Mouse (Mus musculus): ENCODE results near the gene Ampd2. TPM values are rescaled to one million over a fixed set of nuclear protein-coding genes. Genes with fewer than 3 reads are reported as not detected.

The Ampd2 gene
- polyA plus RNA-seq, 1 experiment from 2014 or later, result 43.4 TPM

- H3K27ac ChIP-seq (ENCODE audit: low read depth, low read length), result no peak within 1 kb of the TSS
- H3K36me3 ChIP-seq (ENCODE audit: control insufficient read depth, insufficient read depth, low read length), result no peaks in the 10 kb centered on the region
- H3K9ac ChIP-seq (ENCODE audit: low read depth, low read length), result no peak within 1 kb of the TSS
- no peak within 1 kb of the TSS for H3K4me2 ChIP-seq (replicated peaks; ENCODE audit: low read depth, low read length)
- no peak within 1 kb of the TSS for H3K4me3 ChIP-seq (ENCODE audit: low read length)
- no peaks in the 10 kb centered on the region for H3K9me3 ChIP-seq (ENCODE audit: control insufficient read depth, low read length)
- ATAC-seq (ENCODE audit: low FRiP score, low TSS enrichment), result no peak
- H3K27me3 ChIP-seq (ENCODE audit: control insufficient read depth, insufficient read depth, low read length), result no peaks in the 10 kb centered on the region
- no peaks in the 10 kb centered on the region for H3K4me1 ChIP-seq (ENCODE audit: control insufficient read depth, insufficient read depth, low read length)
- 80% methylated on average over 15 of the region's 15 CpGs for WGBS
These were observed 6.2 kb upstream of the Ampd2 start, which contains the start of gene Gnat2 for GRCm38 (mm10) chr3:108092536-108093115. TSS of gene Gnat2 (plus strand) at chr3:108092789.

GRCm38 (mm10) chr3:108092030-108092429 is 5.6 kb upstream of the Ampd2 start:
- H3K4me3 ChIP-seq (ENCODE audit: low read length), result no peak overlapping the region
- H3K36me3 ChIP-seq (ENCODE audit: control insufficient read depth, insufficient read depth, low read length), result no peaks in the 10 kb centered on the region
- H3K9ac ChIP-seq (ENCODE audit: low read depth, low read length), result no peak overlapping the region
- no peaks in the 10 kb centered on the region for H3K9me3 ChIP-seq (ENCODE audit: control insufficient read depth, low read length)
- H3K27me3 ChIP-seq (ENCODE audit: control insufficient read depth, insufficient read depth, low read length), result no peaks in the 10 kb centered on the region
- no peak overlapping the region for H3K27ac ChIP-seq (ENCODE audit: low read depth, low read length)
- H3K4me2 ChIP-seq (replicated peaks; ENCODE audit: low read depth, low read length), result no peak overlapping the region
- WGBS, result 74% methylated on average over 6 of the region's 6 CpGs
- ATAC-seq (ENCODE audit: low FRiP score, low TSS enrichment), result no peak
- peaks cover 3% of the 10 kb centered on the region; the same call in 1 of the 2 replicates for H3K4me1 ChIP-seq (ENCODE audit: control insufficient read depth, insufficient read depth, low read length)

- no peaks in the 10 kb centered on the region for H3K9me3 ChIP-seq (ENCODE audit: control insufficient read depth, low read length)
- H3K27me3 ChIP-seq (ENCODE audit: control insufficient read depth, insufficient read depth, low read length), result no peaks in the 10 kb centered on the region
- H3K4me1 ChIP-seq (ENCODE audit: control insufficient read depth, insufficient read depth, low read length), result peaks cover 3% of the 10 kb centered on the region; the same call in 1 of the 2 replicates
- ATAC-seq (ENCODE audit: low FRiP score, low TSS enrichment), result no peak
- no peak overlapping the region for H3K4me2 ChIP-seq (replicated peaks; ENCODE audit: low read depth, low read length)
- H3K27ac ChIP-seq (ENCODE audit: low read depth, low read length), result no peak overlapping the region
- no peaks in the 10 kb centered on the region for H3K36me3 ChIP-seq (ENCODE audit: control insufficient read depth, insufficient read depth, low read length)
- no peak overlapping the region for H3K4me3 ChIP-seq (ENCODE audit: low read length)
- H3K9ac ChIP-seq (ENCODE audit: low read depth, low read length), result no peak overlapping the region
- 85% methylated on average over 2 of the region's 2 CpGs for WGBS
These were observed 4.1 kb upstream of the Ampd2 start for GRCm38 (mm10) chr3:108090561-108090960.

- Histone ChIP-seq H3K9ac (ENCODE audit: low read depth, low read length) (no peak overlapping the region), H3K27me3 (ENCODE audit: control insufficient read depth, insufficient read depth, low read length) (no peaks in the 10 kb centered on the region), H3K9me3 (ENCODE audit: control insufficient read depth, low read length) (no peaks in the 10 kb centered on the region), H3K4me3 (ENCODE audit: low read length) (no peak overlapping the region), H3K36me3 (ENCODE audit: control insufficient read depth, insufficient read depth, low read length) (no peaks in the 10 kb centered on the region), H3K4me1 (ENCODE audit: control insufficient read depth, insufficient read depth, low read length) (peaks cover 3% of the 10 kb centered on the region; the same call in 1 of the 2 replicates), H3K4me2 (replicated peaks; ENCODE audit: low read depth, low read length) (no peak overlapping the region), H3K27ac (ENCODE audit: low read depth, low read length) (no peak overlapping the region)
- WGBS, result 36% methylated on average over 2 of the region's 2 CpGs
- ATAC-seq (ENCODE audit: low FRiP score, low TSS enrichment), result no peak
These were observed 3.5 kb upstream of the Ampd2 start for GRCm38 (mm10) chr3:108089916-108090315.

- peaks cover 13% of the 10 kb centered on the region; the same call in 1 of the 2 replicates for H3K4me1 ChIP-seq (ENCODE audit: control insufficient read depth, insufficient read depth, low read length)
- no peaks in the 10 kb centered on the region for H3K27me3 ChIP-seq (ENCODE audit: control insufficient read depth, insufficient read depth, low read length)
- no peak overlapping the region for H3K4me3 ChIP-seq (ENCODE audit: low read length)
- no peak for ATAC-seq (ENCODE audit: low FRiP score, low TSS enrichment)
- no peaks in the 10 kb centered on the region for H3K36me3 ChIP-seq (ENCODE audit: control insufficient read depth, insufficient read depth, low read length)
- no peaks in the 10 kb centered on the region for H3K9me3 ChIP-seq (ENCODE audit: control insufficient read depth, low read length)
- no peak overlapping the region for H3K4me2 ChIP-seq (replicated peaks; ENCODE audit: low read depth, low read length)
- WGBS, result 40% methylated on average over 5 of the region's 5 CpGs
- no peak overlapping the region; the same call in 1 of the 2 replicates for H3K27ac ChIP-seq (ENCODE audit: low read depth, low read length)
- H3K9ac ChIP-seq (ENCODE audit: low read depth, low read length), result no peak overlapping the region
These were observed 2.5 kb upstream of the Ampd2 start for GRCm38 (mm10) chr3:108088842-108089380.

GRCm38 (mm10) chr3:108087329-108087728 is 878 bp upstream of the Ampd2 start:
- H3K4me3 ChIP-seq (ENCODE audit: low read length), result no peak overlapping the region
- H3K4me1 ChIP-seq (ENCODE audit: control insufficient read depth, insufficient read depth, low read length), result peaks cover 23% of the 10 kb centered on the region
- H3K27me3 ChIP-seq (ENCODE audit: control insufficient read depth, insufficient read depth, low read length), result no peaks in the 10 kb centered on the region
- no peak for ATAC-seq (ENCODE audit: low FRiP score, low TSS enrichment)
- H3K27ac ChIP-seq (ENCODE audit: low read depth, low read length), result no peak overlapping the region
- WGBS, result 77% methylated on average over 3 of the region's 3 CpGs
- no peak overlapping the region for H3K9ac ChIP-seq (ENCODE audit: low read depth, low read length)
- H3K4me2 ChIP-seq (replicated peaks; ENCODE audit: low read depth, low read length), result no peak overlapping the region
- 0 out of 2 replicates have a peak, but pooled peaks cover 2% of the 10 kb centered on the region for H3K36me3 ChIP-seq (ENCODE audit: control insufficient read depth, insufficient read depth, low read length)
- no peaks in the 10 kb centered on the region for H3K9me3 ChIP-seq (ENCODE audit: control insufficient read depth, low read length)

- peak overlapping the region; percentile 73 for H3K9ac ChIP-seq (ENCODE audit: low read depth, low read length)
- H3K4me2 ChIP-seq (replicated peaks; ENCODE audit: low read depth, low read length), result peak overlapping the region; percentile 96
- no peaks in the 10 kb centered on the region for H3K9me3 ChIP-seq (ENCODE audit: control insufficient read depth, low read length)
- under 1% methylated on average over 31 of the region's 31 CpGs for WGBS
- no peaks in the 10 kb centered on the region for H3K27me3 ChIP-seq (ENCODE audit: control insufficient read depth, insufficient read depth, low read length)
- H3K4me1 ChIP-seq (ENCODE audit: control insufficient read depth, insufficient read depth, low read length), result peaks cover 32% of the 10 kb centered on the region
- peak; percentile 83 for ATAC-seq (ENCODE audit: low FRiP score, low TSS enrichment)
- H3K27ac ChIP-seq (ENCODE audit: low read depth, low read length), result peak overlapping the region; percentile 94
- 0 out of 2 replicates have a peak, but pooled peaks cover 4% of the 10 kb centered on the region for H3K36me3 ChIP-seq (ENCODE audit: control insufficient read depth, insufficient read depth, low read length)
- H3K4me3 ChIP-seq (ENCODE audit: low read length), result peak overlapping the region; percentile 78
These were observed 556 bp downstream of the Ampd2 start for GRCm38 (mm10) chr3:108085721-108086469.

GRCm38 (mm10) chr3:108085281-108085720 is 1.1 kb downstream of the Ampd2 start:
- Histone ChIP-seq H3K27ac (ENCODE audit: low read depth, low read length) (peak overlapping the region; percentile 94), H3K36me3 (ENCODE audit: control insufficient read depth, insufficient read depth, low read length) (peaks cover 10% of the 10 kb centered on the region; the same call in 1 of the 2 replicates), H3K9ac (ENCODE audit: low read depth, low read length) (peak overlapping the region; percentile 73), H3K9me3 (ENCODE audit: control insufficient read depth, low read length) (no peaks in the 10 kb centered on the region), H3K4me1 (ENCODE audit: control insufficient read depth, insufficient read depth, low read length) (peaks cover 32% of the 10 kb centered on the region), H3K4me3 (ENCODE audit: low read length) (peak overlapping the region; percentile 78), H3K27me3 (ENCODE audit: control insufficient read depth, insufficient read depth, low read length) (no peaks in the 10 kb centered on the region), H3K4me2 (replicated peaks; ENCODE audit: low read depth, low read length) (peak overlapping the region; percentile 96)
- peak; percentile 87 for ATAC-seq (ENCODE audit: low FRiP score, low TSS enrichment)
- 1% methylated on average over 12 of the region's 14 CpGs for WGBS

Data from kidney, embryonic 14.5 days (tissue).